Mouse (Mus musculus): Measurements from ENCODE around the gene Rab8a.

The Rab8a gene

GRCm38 (mm10) chr8:72210710-72211109 lies 49.7 kb downstream of the Rab8a start:
- no peak for DNase-seq (ENCODE audit: low read depth, low spot score)

- no peak for DNase-seq (ENCODE audit: low read depth, low spot score)
Observed at GRCm38 (mm10) chr8:72211846-72212245, 50.8 kb downstream of the Rab8a start.

- DNase-seq (ENCODE audit: low read depth, low spot score): no peak
Observed at GRCm38 (mm10) chr8:72212751-72213150, 51.8 kb downstream of the Rab8a start, which contains the start of gene Cib3. Gene Cib3 (minus strand): TSS chr8:72212837.

GRCm38 (mm10) chr8:72213536-72213935 lies 52.5 kb downstream of the Rab8a start, which contains the start of gene Gm11034:
Gene Gm11034 (minus strand): TSS chr8:72213636.
- no peak for DNase-seq (ENCODE audit: low read depth, low spot score)

GRCm38 (mm10) chr8:72215060-72215459 lies 54.1 kb downstream of the Rab8a start:
- no peak for DNase-seq (ENCODE audit: low read depth, low spot score)

GRCm38 (mm10) chr8:72215871-72216270 lies 54.9 kb downstream of the Rab8a start:
- no peak for DNase-seq (ENCODE audit: low read depth, low spot score)

GRCm38 (mm10) chr8:72218781-72219540 lies 58.0 kb downstream of the Rab8a start:
- DNase-seq (ENCODE audit: low read depth, low spot score): no peak

GRCm38 (mm10) chr8:72219541-72220363 lies 58.8 kb downstream of the Rab8a start, which contains the start of gene Fam32a:
Gene Fam32a (plus strand): TSS chr8:72219730.
- DNase-seq (ENCODE audit: low read depth, low spot score): peak; percentile 98

- no peak for DNase-seq (ENCODE audit: low read depth, low spot score)
Observed at GRCm38 (mm10) chr8:72220758-72221157, 59.8 kb downstream of the Rab8a start.

GRCm38 (mm10) chr8:72222656-72223055 lies 61.7 kb downstream of the Rab8a start:
- no peak for DNase-seq (ENCODE audit: low read depth, low spot score)
